Mouse (Mus musculus) frontal cortex, postnatal 36 days (tissue): ENCODE data around the gene Ablim1.

ENCODE experiments used
- DNase-seq, 2 experiments: peaks; one replicate each; pipeline ENCODE4 v3.0.0; 2022; ENCODE audit warnings: low spot score in 2 of 2

Ablim1 gene

GRCm38 (mm10) chr19:57304666-57305065 is 10.1 kb downstream of the Ablim1 start:
- no peak for DNase-seq

GRCm38 (mm10) chr19:57301961-57302395 is 12.7 kb downstream of the Ablim1 start:
- no peak for DNase-seq

GRCm38 (mm10) chr19:57298006-57298405 is 16.7 kb downstream of the Ablim1 start:
- DNase-seq, result no peak

- peak in 1 of 2 experiments; percentile 34 for DNase-seq
Measured at GRCm38 (mm10) chr19:57297447-57297846, 17.3 kb downstream of the Ablim1 start.

GRCm38 (mm10) chr19:57296539-57296938 is 18.2 kb downstream of the Ablim1 start:
- peak in 1 of 2 experiments; percentile 45 for DNase-seq

- DNase-seq, result no peak
Measured at GRCm38 (mm10) chr19:57295521-57295920, 19.2 kb downstream of the Ablim1 start.

- DNase-seq, result no peak
Measured at GRCm38 (mm10) chr19:57294356-57294755, 20.4 kb downstream of the Ablim1 start.

- DNase-seq, result no peak
Measured at GRCm38 (mm10) chr19:57293737-57294136, 21.0 kb downstream of the Ablim1 start.

- DNase-seq, result no peak
Measured at GRCm38 (mm10) chr19:57283310-57283709, 31.4 kb downstream of the Ablim1 start.

- peak in 1 of 2 experiments; percentile 35 for DNase-seq
Measured at GRCm38 (mm10) chr19:57282642-57283041, 32.1 kb downstream of the Ablim1 start.

- DNase-seq, result no peak
Measured at GRCm38 (mm10) chr19:57279666-57280065, 35.1 kb downstream of the Ablim1 start.

- DNase-seq, result no peak
Measured at GRCm38 (mm10) chr19:57278263-57278662, 36.5 kb downstream of the Ablim1 start.

- DNase-seq, result no peak
Measured at GRCm38 (mm10) chr19:57277010-57277409, 37.7 kb downstream of the Ablim1 start.

- peak; percentile 54 to 78 for DNase-seq
Measured at GRCm38 (mm10) chr19:57275166-57275953, 39.4 kb downstream of the Ablim1 start.

GRCm38 (mm10) chr19:57274717-57275116 is 40.0 kb downstream of the Ablim1 start:
- DNase-seq, result peak in 1 of 2 experiments; percentile 35

- DNase-seq, result peak; percentile 49 to 55
Measured at GRCm38 (mm10) chr19:57274286-57274685, 40.4 kb downstream of the Ablim1 start.

GRCm38 (mm10) chr19:57272824-57273613 is 41.7 kb downstream of the Ablim1 start:
- peak; percentile 64 to 79 for DNase-seq

- DNase-seq, result no peak
Measured at GRCm38 (mm10) chr19:57271757-57272156, 43.0 kb downstream of the Ablim1 start.

GRCm38 (mm10) chr19:57270711-57271110 is 44.0 kb downstream of the Ablim1 start:
- no peak for DNase-seq

- DNase-seq, result no peak
Measured at GRCm38 (mm10) chr19:57269791-57270190, 44.9 kb downstream of the Ablim1 start.

- DNase-seq, result no peak
Measured at GRCm38 (mm10) chr19:57267531-57267930, 47.2 kb downstream of the Ablim1 start.

- DNase-seq, result no peak
Measured at GRCm38 (mm10) chr19:57266374-57267085, 48.2 kb downstream of the Ablim1 start.
